Mouse (Mus musculus): ENCODE data around the gene Arhgef25.

- TF ChIP-seq CTCF (IDR thresholded peaks at IDR 0.05; ENCODE audit: low read depth) = no peak
- TF ChIP-seq EP300 (IDR thresholded peaks at IDR 0.05; ENCODE audit: low read depth) = no peak
Observed at GRCm38 (mm10) chr10:127195328-127196129, 5.6 kb upstream of the Arhgef25 start, which contains the start of gene Dtx3.

All from liver, embryonic 14.5 days (tissue).